Mouse (Mus musculus) spleen, adult 18-20 months (tissue): ENCODE data around the gene Sytl1.

Experiments
- DNase-seq, 2 experiments: peaks; one replicate each; pipeline ENCODE4 v3.0.0; 2022; ENCODE audit warnings: mixed read lengths in 2 of 2

The Sytl1 gene

GRCm38 (mm10) chr4:133278067-133278466 is 15.2 kb upstream of the Sytl1 start:
- no peak for DNase-seq

- DNase-seq = peak; percentile 86 to 90
Measured at GRCm38 (mm10) chr4:133277104-133278026, 14.5 kb upstream of the Sytl1 start, which contains the start of gene Tmem222. Gene Tmem222 (minus strand): TSS chr4:133277792.

GRCm38 (mm10) chr4:133270929-133271328 is 8.0 kb upstream of the Sytl1 start:
- no peak for DNase-seq

- no peak for DNase-seq
Measured at GRCm38 (mm10) chr4:133269596-133269995, 6.7 kb upstream of the Sytl1 start.

- no peak for DNase-seq
Measured at GRCm38 (mm10) chr4:133268931-133269330, 6.0 kb upstream of the Sytl1 start.

- no peak for DNase-seq
Measured at GRCm38 (mm10) chr4:133266248-133266880, 3.5 kb upstream of the Sytl1 start.

- no peak for DNase-seq
Measured at GRCm38 (mm10) chr4:133265759-133266158, 2.8 kb upstream of the Sytl1 start.

- DNase-seq = no peak
Measured at GRCm38 (mm10) chr4:133265297-133265696, 2.4 kb upstream of the Sytl1 start.

GRCm38 (mm10) chr4:133264559-133264958 is 1.6 kb upstream of the Sytl1 start:
- DNase-seq = no peak

GRCm38 (mm10) chr4:133263756-133264155 is 843 bp upstream of the Sytl1 start:
- no peak for DNase-seq

GRCm38 (mm10) chr4:133262375-133262765 is 543 bp downstream of the Sytl1 start:
- DNase-seq = no peak

- DNase-seq = no peak
Measured at GRCm38 (mm10) chr4:133261641-133262374, 1.1 kb downstream of the Sytl1 start.

GRCm38 (mm10) chr4:133257798-133258408 is 5.0 kb downstream of the Sytl1 start:
- DNase-seq = no peak

- no peak for DNase-seq
Measured at GRCm38 (mm10) chr4:133257230-133257629, 5.7 kb downstream of the Sytl1 start.

- DNase-seq = no peak
Measured at GRCm38 (mm10) chr4:133256820-133257219, 6.1 kb downstream of the Sytl1 start.

GRCm38 (mm10) chr4:133255392-133255791 is 7.5 kb downstream of the Sytl1 start:
- no peak for DNase-seq

- DNase-seq = no peak
Measured at GRCm38 (mm10) chr4:133253412-133253811, 9.5 kb downstream of the Sytl1 start.

- DNase-seq = no peak
Measured at GRCm38 (mm10) chr4:133252089-133252488, 10.8 kb downstream of the Sytl1 start.

- DNase-seq = no peak
Measured at GRCm38 (mm10) chr4:133251214-133251613, 11.7 kb downstream of the Sytl1 start.

GRCm38 (mm10) chr4:133250609-133251008 is 12.3 kb downstream of the Sytl1 start:
- DNase-seq = peak; percentile 67 to 83

- DNase-seq = no peak
Measured at GRCm38 (mm10) chr4:133247806-133248449, 15.0 kb downstream of the Sytl1 start.

GRCm38 (mm10) chr4:133247072-133247471 is 15.8 kb downstream of the Sytl1 start:
- no peak for DNase-seq
